Mouse (Mus musculus) T-helper 1 cell (primary cell): Measurements from ENCODE around the gene Kalrn.

ENCODE experiments used
- in situ Hi-C: fragments of 300-600 bp; cut with MboI, MseI; formaldehyde crosslinking; loops from one replicate; pipeline ENCODE4 v1.15.1; 2025; ENCODE audit warnings: high pct_unique_total_duplicates

Kalrn gene

GRCm38 (mm10) chr16:34119844-34120243, 453.5 kb downstream of the Kalrn start:
- in situ Hi-C loops, result loop anchor here (5.0 kb wide), 1 partner anchor 123 kb away; no protein-coding TSS in a partner anchor

- in situ Hi-C loops, result loop anchor here (5.0 kb wide), 1 partner anchor 122 kb away; no protein-coding TSS in a partner anchor
Observed at GRCm38 (mm10) chr16:34119370-34119769, 454.0 kb downstream of the Kalrn start.

- in situ Hi-C loops, result loop anchor here (5.0 kb wide), 2 partner anchors 117 to 297 kb away; no protein-coding TSS in a partner anchor
Observed at GRCm38 (mm10) chr16:34114665-34115064, 458.7 kb downstream of the Kalrn start.

DNA sequence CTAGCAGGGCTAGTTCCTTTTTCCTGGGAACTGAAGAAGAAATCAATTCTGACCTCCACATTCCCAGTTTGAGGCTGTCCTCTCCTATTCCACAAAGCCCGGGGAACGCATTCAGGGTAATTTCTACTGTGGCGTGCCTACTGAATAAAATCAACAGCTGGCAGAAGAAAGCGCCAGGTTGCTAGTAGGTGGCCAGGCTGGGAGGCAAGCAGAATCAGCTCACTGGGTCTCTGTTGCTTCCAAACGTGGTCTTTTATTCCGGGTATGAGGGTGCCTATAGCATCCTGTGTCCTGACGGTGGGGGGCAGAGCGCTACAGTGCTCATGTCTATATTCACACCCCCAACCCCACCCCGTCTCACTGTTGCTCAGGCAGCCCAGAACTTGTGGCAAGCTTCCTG, 460.2 kb downstream of the Kalrn start:
- in situ Hi-C loops, result loop anchor here (5.0 kb wide), 1 partner anchor 296 kb away; no protein-coding TSS in a partner anchor

GRCm38 (mm10) chr16:34112490-34112889, 460.8 kb downstream of the Kalrn start:
- in situ Hi-C loops, result loop anchor here (5.0 kb wide), 1 partner anchor 295 kb away; no protein-coding TSS in a partner anchor

- in situ Hi-C loops, result loop anchor here (5.0 kb wide), 1 partner anchor 294 kb away; no protein-coding TSS in a partner anchor
Observed at GRCm38 (mm10) chr16:34110840-34111625, 462.3 kb downstream of the Kalrn start.

DNA sequence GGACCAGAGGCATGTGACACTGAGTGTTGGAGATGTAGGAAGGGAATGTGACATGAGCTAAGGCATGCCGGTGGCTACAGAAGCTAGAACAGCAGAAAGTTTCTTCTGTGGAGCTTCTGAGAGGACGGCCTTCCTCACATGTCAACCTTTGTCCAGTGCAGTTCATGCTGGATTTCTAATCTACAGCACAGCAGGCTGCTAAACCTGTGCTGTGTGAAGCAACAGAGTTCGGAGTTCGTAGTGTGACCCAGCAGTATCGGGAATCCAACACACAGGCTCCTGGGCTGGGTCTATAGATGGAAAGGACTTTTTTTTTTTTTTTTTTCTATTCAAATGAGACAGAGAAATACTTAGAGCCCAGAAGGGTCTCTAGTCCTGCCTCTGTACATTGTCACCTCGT, 468.9 kb downstream of the Kalrn start:
- in situ Hi-C loops, result no loop called here

DNA sequence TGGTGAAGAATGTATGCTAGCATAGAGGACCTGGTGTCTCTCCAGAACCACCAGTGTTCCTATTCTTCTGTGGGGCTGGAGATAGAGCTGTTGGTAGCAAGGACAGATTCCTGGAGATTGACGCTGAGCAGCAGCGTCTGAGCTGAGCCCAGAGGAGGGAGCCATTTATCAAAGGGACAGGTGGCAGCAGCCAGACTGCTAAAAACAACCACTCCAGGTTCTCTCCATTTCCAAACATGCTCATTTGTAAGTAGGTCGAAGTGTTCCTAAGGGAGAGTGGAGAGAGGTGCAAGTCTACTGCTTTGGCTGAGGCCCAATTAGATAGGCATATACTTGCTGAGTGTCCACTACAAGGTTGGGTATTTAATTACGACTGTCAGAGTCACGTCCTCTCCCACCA, 470.6 kb downstream of the Kalrn start:
- in situ Hi-C loops, result no loop called here

- in situ Hi-C loops, result no loop called here
Observed at GRCm38 (mm10) chr16:34099795-34100194, 473.5 kb downstream of the Kalrn start.

DNA sequence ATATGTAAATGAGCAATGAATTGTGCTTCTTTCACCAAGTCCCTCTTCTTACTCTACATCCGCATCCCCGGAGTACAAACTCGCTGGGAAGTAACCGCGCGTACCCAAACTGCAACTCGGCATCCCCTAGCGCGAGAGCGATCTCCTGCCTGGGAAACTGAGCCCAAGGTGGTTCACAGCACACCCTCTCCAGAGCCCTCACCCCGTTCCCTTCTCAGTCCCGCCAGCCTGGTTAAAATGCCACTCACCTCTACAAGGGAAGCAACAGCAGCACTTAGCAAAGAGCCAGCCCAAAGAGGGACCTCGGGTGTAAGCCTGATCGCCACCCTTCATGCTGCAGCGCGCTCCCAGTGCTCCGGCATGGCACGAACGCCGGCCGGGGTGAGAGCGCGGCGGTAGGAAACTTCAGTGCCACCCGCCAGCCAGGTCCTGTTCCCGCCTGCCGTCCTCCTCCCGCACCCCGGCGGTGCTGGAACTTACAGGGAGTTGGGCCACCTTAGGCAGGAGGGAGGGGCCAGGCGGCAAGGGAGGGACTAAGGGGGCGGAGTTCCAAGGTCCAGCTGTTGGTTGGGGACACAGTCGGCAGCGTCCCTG, 477.7 kb downstream of the Kalrn start:
- in situ Hi-C loops, result no loop called here

- in situ Hi-C loops, result no loop called here
Observed at GRCm38 (mm10) chr16:34095093-34095465, 478.3 kb downstream of the Kalrn start.

DNA sequence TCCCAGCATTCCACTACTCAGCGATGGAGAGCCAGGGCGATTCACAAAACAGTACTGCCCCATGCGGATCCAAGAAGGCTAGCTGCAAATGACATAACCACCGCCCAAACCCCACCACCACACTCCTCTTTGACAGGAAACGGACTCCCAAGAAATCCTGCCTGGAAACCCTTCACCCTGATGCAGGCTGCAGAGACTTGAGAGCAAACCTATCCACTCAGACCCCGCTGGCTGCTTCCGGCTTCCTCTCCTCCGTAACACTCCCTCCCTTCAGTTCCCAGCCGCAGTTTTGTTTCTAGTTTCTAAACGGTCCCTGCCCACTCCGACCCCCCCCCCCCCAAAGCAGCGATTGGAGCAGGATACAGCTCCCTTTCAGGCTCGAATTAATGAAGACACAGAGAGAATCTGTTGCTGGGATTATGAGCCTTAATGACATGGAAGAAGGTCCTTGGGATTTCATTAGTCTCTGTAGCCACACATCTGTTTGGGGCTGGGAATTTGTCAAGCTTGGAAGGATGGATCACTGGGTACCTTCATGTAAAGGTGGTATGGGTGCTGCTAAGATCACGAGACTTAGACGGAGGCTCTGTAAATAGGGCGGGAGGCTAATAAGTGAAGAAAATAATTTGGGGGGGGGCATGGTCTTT, 478.8 kb downstream of the Kalrn start:
- in situ Hi-C loops, result no loop called here

- in situ Hi-C loops, result no loop called here
Observed at GRCm38 (mm10) chr16:34093734-34094445, 479.4 kb downstream of the Kalrn start.

GRCm38 (mm10) chr16:34089528-34090095, 483.7 kb downstream of the Kalrn start:
- in situ Hi-C loops, result loop anchor here (10.0 kb wide), 1 partner anchor 1115 kb away; no protein-coding TSS in a partner anchor

- in situ Hi-C loops, result loop anchor here (10.0 kb wide), 1 partner anchor 1114 kb away; no protein-coding TSS in a partner anchor
Observed at GRCm38 (mm10) chr16:34089022-34089421, 484.3 kb downstream of the Kalrn start.

- in situ Hi-C loops, result loop anchor here (10.0 kb wide), 1 partner anchor 1114 kb away; no protein-coding TSS in a partner anchor
Observed at GRCm38 (mm10) chr16:34088331-34088730, 485.0 kb downstream of the Kalrn start.

- in situ Hi-C loops, result loop anchor here (10.0 kb wide), 1 partner anchor 1110 kb away; no protein-coding TSS in a partner anchor
Observed at GRCm38 (mm10) chr16:34084135-34084920, 489.0 kb downstream of the Kalrn start.

DNA sequence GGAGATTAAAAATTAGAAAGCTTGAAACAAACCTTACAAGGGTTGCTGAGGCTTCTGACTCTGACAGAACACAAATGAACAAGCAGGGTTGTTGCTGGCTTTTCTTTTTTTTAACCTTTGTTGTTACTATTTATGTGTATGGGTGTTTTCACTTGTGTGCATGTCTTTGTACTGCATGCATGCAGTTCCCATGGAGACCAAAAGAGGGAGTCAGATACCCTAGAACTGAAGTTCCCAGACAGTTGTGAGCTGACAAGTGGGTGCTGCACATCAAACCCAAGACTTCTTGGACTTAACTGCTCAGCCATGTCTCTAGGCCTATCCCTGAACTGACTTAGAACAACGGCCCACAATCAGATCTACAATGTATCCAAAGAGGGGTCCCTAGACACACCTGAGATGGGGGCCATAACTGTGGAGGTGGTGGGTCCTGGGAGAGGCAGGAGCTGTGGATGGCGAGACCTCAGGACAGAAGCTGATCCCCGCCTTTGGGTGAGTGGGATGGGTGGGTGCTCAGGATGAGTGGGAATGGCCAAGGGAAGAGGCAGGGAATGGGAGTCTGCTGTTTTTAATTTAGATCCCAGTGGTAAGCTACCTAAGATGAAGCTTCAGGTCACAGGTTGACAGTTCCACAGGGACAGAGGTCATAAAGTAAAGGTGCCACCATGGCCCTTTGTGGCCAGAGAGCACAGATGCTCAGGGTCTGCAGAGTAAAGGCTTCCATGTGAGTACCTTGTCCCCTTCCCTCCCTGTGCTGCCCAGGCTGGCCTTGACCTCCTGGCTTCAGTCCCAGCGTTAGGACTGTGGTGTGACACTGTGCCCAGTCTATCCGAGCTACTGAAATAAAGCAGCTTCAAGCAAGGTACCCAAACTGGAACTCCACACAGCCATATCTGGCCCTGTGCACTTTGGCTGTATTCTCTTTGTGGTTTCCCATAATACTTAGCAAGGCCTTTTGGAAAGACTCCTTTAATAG, 490.6 kb downstream of the Kalrn start:
- in situ Hi-C loops, result loop anchor here (10.0 kb wide), 1 partner anchor 1108 kb away; no protein-coding TSS in a partner anchor
